Mouse (Mus musculus): ENCODE measurements around the gene Nog.

- no peak for TF ChIP-seq CTCF (IDR thresholded peaks at IDR 0.05; ENCODE audit: extremely low read depth, insufficient read depth, low read length)
- no peak for TF ChIP-seq POLR2A (IDR thresholded peaks at IDR 0.05; ENCODE audit: extremely low read depth, insufficient read depth, low read length)
These were observed 8.1 kb upstream of the Nog start for GRCm38 (mm10) chr11:89310217-89310616.
